Mouse (Mus musculus) frontal cortex, adult 2 months (tissue): ENCODE results near the gene Ikbip. TPM values are rescaled to one million over a fixed set of nuclear protein-coding genes. Genes with fewer than 3 reads are reported as not detected.

Source experiments
- DNase-seq, 2 experiments: peaks; one replicate each; pipeline ENCODE4 v3.0.0; 2022; ENCODE audit warnings: low spot score in 1 of 2; ENCODE audit errors: extremely low spot score in 1 of 2
- polyA plus RNA-seq: library from polyadenylated mRNA; depleted of rRNA; stranded (reverse); fragments of >200 nt; gene quantifications from 2 replicates; pipeline ENCODE4 v1.2.3, GENCODE M21; 2012

The Ikbip gene
- polyA plus RNA-seq, 1 experiment = 14.5 TPM

- no peak for DNase-seq
These were observed 27.1 kb downstream of the Ikbip start for GRCm38 (mm10) chr10:91109841-91110240.

GRCm38 (mm10) chr10:91116958-91117357, 34.2 kb downstream of the Ikbip start:
- no peak for DNase-seq

- no peak for DNase-seq
These were observed 39.9 kb downstream of the Ikbip start for GRCm38 (mm10) chr10:91122646-91123045.

GRCm38 (mm10) chr10:91123281-91123827, 40.6 kb downstream of the Ikbip start:
- peak in 1 of 2 experiments; percentile 22 for DNase-seq

- DNase-seq = peak; percentile 97 to 98
These were observed 41.4 kb downstream of the Ikbip start, which contains the start of gene Slc25a3 for GRCm38 (mm10) chr10:91123828-91124822. Slc25a3 (minus strand) TSS chr10:91124059.

GRCm38 (mm10) chr10:91126618-91127355, 44.0 kb downstream of the Ikbip start:
- no peak for DNase-seq

- DNase-seq = no peak
These were observed 44.7 kb downstream of the Ikbip start for GRCm38 (mm10) chr10:91127395-91127794.

GRCm38 (mm10) chr10:91128551-91129160, 45.9 kb downstream of the Ikbip start:
- no peak for DNase-seq

GRCm38 (mm10) chr10:91130792-91131191, 48.1 kb downstream of the Ikbip start:
- no peak for DNase-seq

- DNase-seq = no peak
These were observed 48.8 kb downstream of the Ikbip start for GRCm38 (mm10) chr10:91131565-91131964.

- DNase-seq = no peak
These were observed 52.7 kb downstream of the Ikbip start for GRCm38 (mm10) chr10:91135302-91135972.

GRCm38 (mm10) chr10:91137400-91137799, 54.7 kb downstream of the Ikbip start:
- DNase-seq = no peak

GRCm38 (mm10) chr10:91138317-91138716, 55.6 kb downstream of the Ikbip start:
- no peak for DNase-seq

GRCm38 (mm10) chr10:91139148-91139766, 56.5 kb downstream of the Ikbip start:
- DNase-seq = no peak

GRCm38 (mm10) chr10:91141564-91141963, 58.8 kb downstream of the Ikbip start:
- peak in 1 of 2 experiments; percentile 73 for DNase-seq

- no peak for DNase-seq
These were observed 60.0 kb downstream of the Ikbip start for GRCm38 (mm10) chr10:91142654-91143191.

- DNase-seq = no peak
These were observed 60.8 kb downstream of the Ikbip start for GRCm38 (mm10) chr10:91143313-91144230.

- no peak for DNase-seq
These were observed 62.7 kb downstream of the Ikbip start for GRCm38 (mm10) chr10:91145413-91145812.
